Mouse (Mus musculus): ENCODE data around the gene Gm614. TPM values are rescaled to one million over a fixed set of nuclear protein-coding genes. Genes with fewer than 3 reads are reported as not detected.
A peak's percentile ranks its signal among the peaks of the same experiment; 100 is the strongest.

Gm614 gene
- total RNA-seq (2017), result 0.27 TPM in 1 of 2 replicates, not detected in the other

DNA sequence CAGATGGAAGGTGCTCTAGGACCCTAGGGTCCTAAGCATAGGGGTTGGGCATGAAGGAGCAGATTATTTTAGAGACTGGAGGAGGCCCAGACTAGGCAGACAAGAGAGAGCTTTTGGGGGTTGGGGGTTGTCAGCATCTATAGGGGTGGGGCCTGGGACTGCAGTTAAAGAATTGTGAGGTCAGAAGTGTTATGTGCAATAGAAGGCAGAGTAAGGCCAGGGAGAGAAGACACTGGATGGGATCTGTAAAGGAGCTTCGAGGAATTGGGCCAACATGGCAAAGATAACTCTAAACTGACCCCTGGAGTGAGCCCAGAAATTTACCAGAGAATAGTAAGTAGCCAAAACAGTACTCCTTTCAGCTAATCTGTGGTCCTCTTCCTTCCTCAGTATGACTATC, at the start of gene Gm614:
Gm614 (minus strand) TSS at position 101 of the 400 bp plus-strand sequence.
- ATAC-seq (replicated peaks; ENCODE audit: low read depth, poor library complexity, severe bottlenecking), result no peak

DNA sequence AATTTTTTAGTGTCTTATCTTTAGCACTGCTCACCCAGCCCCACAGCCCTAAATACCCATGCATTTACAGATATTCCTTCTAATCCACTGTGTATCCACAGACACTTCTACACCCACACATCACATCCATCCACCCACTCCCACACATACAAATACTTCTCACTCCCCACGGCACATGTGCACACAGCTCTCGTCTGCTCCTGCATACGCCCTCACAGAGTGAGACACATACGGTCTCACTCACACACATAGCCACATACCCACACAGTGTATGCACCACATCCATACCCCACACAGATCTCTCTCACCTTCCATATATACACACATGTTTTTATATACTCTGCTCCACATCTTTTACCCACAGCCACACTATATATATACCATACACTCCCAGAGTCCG, 45.5 kb upstream of the Gm614 start:
- ATAC-seq (replicated peaks; ENCODE audit: low read depth, poor library complexity, severe bottlenecking), result no peak

DNA sequence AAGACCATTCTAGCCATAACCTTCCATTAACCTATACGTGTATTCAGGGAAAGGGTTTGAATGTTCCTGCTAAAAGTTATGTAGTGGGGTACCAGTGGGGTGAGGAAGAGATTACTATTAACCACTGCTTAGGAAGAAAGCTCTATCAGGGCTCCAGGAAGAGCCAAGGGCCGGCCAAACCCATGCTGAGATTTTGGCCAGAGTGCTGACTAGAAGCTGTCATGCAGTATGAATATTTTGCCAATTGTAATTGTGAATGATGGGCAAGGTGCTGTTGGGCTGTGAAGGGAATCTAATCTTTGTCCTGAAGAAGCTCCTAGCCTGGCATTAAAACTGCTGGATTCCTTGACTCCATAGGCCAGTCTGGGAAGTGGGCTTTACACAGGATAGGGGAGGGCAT, 40.9 kb upstream of the Gm614 start:
- ATAC-seq (replicated peaks; ENCODE audit: low read depth, poor library complexity, severe bottlenecking), result no peak

DNA sequence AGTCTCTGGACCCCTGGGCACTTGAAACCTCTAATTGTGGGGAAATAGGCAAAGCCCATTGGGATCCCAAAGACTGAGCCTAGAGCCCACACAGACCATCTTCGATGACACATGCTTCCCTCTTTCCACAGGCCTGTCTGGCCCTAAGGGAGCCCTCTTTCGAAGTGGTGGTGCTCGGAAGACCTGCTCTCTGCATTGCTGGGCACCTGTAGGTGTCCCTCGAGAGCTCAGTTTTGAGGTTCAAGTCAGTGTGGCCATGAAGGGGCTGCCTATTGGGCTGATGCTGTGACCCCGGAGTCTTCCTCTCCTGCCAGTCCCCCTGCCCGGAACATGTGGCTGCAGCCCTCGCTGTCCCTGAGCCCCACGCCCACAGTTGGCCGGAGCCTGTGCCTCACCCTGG, 37.9 kb upstream of the Gm614 start:
- no peak for ATAC-seq (replicated peaks; ENCODE audit: low read depth, poor library complexity, severe bottlenecking)

DNA sequence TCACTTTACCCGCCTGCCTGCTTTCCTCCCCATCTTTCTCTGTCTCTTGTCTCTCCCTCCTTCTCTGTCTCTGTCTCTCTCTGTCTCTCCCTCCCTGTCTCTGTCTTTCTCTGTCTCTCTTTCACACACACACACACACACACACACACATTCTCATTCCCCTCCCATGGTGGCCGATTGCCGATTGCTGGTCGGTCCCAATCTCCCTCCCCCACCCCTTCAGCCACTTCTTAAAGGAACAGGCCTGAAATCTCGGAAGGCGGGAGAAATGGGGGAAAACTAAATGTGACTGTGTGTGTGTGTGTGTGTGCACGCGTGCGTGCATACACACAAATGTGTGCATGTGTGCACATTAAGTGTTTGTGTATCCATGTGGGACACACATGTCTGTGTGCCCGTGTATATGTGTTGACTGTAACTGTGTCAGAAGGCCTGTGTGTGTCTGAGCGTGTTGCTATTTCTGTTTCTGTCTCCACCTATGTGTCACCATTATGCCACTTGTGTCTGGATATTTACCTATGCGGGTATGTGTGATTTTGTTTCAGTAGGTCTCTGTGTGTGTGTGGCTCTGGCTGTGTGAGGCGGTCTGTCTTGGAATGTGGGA, 36.7 kb upstream of the Gm614 start:
- no peak for ATAC-seq (replicated peaks; ENCODE audit: low read depth, poor library complexity, severe bottlenecking)

DNA sequence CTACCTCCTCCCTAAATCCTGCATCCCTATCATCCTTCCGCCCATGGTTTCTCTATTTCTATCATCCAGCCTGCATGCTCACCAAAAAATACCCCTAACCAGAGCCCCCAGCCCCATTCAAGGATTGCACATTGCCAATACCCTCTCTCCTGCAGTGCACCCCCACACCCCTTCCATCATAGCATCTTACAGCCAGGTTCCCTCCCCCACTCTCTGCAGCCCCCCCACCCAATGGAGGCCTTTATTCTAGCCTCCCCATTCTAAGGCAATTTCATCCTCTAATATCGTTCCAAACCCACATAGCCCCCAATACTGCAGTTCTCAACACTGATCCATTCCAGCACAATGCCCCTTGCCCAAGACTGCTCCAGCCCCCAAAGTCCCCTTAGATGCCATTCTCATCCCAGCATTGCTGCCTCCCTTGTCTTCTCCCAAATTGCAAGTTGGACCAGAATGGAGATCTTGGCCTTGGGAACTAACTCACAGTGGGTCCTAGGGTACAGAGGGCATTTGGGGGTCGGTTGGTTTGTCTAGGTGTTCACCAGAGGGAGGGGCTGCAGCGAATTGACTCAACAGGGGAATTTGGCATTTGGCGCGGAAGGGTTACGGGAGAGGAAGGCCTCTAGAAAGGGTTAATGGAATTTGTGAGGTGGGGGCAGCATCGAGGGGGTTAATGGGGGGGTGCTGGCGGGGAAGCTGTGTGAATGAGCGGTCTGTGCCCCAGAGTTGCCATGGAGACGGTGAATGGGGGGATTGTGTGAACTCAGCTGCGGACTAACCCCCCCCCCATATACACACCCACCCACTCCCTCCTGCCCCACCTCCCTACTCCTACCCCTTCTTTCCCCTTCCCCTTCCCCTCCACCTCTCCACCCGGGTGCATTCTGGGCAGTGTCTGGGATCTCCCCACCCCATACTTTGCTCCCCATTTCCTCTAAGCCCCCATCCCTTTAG, 36.0 kb upstream of the Gm614 start:
- ATAC-seq (replicated peaks; ENCODE audit: low read depth, poor library complexity, severe bottlenecking), result no peak

DNA sequence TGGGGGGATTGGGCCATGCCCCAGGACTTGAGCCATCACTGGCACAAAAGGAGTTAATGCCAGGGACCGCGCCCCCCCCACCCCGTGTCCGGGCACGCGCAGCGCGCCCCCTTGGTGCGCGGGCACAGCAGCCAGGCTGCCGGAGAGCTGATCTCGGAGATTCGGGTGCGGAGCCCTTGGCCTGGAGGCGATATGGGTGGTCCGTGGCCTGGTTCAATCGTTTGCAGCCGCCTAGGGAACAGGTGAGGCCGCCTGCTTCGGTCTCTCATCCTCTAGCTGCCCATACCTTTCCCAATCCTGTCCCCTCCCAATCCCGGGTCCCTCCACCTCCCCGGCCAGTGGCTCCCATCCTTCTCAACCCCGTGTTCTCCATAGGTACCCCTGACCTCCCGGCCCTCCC, 35.3 kb upstream of the Gm614 start, which contains the start of gene Nlgn3:
Nlgn3 (plus strand) TSS at position 114 of the 400 bp plus-strand sequence.
- ATAC-seq (replicated peaks; ENCODE audit: low read depth, poor library complexity, severe bottlenecking), result no peak

DNA sequence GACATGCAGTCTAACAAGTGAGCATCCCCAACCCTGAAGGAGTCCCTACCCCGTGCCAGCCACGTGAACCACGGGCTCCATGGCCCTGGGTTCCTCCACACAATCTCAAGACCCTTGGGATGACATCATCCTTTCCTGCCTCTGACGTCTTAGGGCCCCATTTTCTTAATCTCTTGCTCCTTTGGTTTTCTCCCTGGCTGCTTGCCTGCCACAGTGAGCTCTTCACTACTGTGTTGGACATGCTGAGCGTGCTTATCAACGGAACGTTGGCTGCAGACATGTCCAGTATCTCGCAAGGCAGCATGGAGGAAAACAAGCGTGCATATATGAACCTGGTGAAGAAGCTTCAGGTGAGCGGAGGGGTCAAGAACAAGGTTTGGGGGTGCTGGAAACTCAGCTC, 26.3 kb upstream of the Gm614 start:
- no peak; the same call in 1 of the 2 replicates for ATAC-seq (replicated peaks; ENCODE audit: low read depth, poor library complexity, severe bottlenecking)

DNA sequence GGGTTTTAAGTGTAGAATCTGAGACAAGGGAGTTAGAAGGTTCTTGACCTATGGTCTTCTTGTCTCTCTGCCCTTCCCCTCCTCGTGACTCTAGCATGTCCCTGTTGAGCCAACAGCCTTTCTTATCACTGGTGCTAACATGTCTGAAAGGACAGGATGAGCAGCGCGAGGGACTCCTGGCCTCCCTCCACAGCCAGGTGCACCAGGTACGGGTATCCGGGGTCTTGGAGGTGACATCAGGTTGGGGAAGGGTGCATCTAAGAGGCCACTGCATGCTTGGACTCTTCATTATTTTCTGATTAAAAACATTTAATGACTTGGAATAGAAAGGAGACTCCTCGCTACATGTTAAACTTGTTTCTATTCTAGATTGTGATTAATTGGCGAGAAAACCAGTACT, 25.2 kb upstream of the Gm614 start:
- no peak for ATAC-seq (replicated peaks; ENCODE audit: low read depth, poor library complexity, severe bottlenecking)

DNA sequence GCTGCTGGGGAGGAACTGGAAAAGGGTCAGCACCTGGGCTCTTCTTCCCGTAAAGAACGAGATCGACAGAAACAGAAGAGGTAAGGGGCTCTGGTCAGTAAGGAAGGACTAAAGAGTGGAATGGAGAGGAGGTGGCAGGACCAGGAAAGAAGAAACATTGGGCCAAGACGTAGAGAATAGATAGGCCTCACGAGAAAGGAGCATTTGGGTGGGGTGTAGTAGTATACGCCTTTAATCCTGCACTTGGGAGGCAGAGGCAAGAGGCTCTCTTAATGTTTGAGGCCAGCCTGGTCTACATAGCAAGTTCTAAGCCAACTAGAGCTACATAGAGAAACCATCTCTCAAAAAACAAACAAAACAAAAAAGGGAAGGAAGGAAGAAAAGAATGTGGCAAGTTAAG, 24.6 kb upstream of the Gm614 start:
- ATAC-seq (replicated peaks; ENCODE audit: low read depth, poor library complexity, severe bottlenecking), result no peak

DNA sequence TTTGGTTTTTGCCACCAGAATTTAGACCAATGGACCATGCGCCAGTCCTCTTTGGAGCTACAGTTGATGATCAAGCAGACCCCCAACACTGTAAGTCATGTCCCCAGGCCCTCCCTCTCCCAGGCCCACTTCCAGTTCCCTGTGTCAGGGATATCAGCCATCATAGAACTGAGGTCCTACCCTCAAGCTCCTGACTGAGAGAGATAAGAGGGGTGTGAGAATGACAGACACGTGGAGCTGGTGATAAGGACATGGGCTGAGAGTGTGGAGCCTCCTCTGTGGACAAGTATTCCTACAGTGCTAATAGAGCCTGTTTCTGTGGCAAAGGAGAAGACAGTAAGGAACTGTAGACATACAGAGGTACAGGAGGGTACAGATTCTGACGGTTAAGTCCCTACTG, 23.8 kb upstream of the Gm614 start:
- ATAC-seq (replicated peaks; ENCODE audit: low read depth, poor library complexity, severe bottlenecking), result peak; percentile 77

DNA sequence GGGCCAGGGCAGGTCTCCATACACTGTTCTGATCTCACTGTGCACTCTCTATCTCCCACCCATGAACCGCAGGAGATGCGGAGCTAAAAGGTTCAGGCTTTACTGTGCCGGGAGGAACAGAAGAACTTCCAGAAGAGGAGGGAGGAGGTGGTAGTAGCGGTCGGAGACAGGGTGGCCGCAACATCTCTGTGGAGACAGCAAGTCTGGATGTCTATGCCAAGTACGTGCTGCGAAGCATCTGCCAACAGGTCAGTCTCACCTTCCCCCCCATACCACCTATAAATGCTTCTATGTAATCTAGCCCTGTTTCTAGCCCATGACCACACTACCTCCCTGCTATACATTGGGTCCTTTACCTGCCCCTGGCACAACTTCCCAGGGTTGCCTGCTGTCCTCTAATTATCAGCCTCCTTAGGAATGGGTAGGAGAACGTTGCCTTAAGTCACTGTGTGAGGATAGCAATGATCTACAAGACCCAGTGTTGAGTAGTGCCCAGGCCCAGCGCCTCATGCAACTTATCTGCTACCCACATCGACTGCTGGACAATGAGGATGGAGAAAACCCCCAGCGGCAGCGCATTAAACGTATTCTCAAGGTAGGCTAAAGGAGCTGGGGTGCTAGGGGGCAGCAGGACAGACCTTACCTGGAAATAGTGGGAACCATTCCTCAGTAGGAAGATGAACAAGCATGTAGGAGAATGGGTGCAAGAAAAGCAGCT, 22.3 kb upstream of the Gm614 start:
- no peak for ATAC-seq (replicated peaks; ENCODE audit: low read depth, poor library complexity, severe bottlenecking)

DNA sequence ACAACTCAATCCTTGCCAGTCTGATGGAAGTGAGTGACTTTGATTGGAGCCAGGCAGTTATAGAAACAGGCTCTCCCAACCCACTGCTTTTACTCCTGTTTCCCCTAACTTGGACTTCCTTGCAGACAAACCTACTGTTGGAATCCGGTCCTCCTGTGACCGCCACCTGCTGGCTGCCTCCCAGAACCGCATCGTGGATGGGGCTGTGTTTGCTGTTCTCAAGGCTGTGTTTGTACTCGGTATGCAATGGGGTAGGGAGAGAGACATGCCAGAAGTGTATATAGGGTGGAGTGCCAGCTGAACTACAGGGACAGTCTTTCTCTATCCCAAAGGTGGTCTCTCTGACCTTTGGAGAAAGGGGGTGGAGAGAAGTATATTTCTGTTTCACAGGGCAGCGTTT, 21.7 kb upstream of the Gm614 start:
- ATAC-seq (replicated peaks; ENCODE audit: low read depth, poor library complexity, severe bottlenecking), result peak; percentile 81

DNA sequence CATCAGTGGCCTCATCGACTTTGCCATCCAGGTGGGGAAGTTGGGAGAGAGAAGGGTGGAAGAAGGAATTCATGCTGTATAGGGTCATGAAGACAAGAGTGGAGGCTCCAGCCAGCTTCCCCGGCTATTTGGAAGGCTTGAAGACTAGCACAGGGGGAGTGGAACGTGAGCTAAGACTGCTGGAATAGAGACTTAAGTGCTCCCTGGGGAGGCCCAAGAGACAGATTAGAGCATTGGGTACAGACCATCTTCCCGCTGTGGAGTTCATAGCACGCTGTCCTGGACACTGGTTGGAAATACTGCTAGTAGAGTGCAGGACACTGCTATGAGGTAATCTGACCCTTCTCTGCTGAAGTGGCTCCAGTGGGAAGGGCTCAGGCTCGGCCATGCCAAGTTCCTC, 19.0 kb upstream of the Gm614 start:
- no peak for ATAC-seq (replicated peaks; ENCODE audit: low read depth, poor library complexity, severe bottlenecking)

DNA sequence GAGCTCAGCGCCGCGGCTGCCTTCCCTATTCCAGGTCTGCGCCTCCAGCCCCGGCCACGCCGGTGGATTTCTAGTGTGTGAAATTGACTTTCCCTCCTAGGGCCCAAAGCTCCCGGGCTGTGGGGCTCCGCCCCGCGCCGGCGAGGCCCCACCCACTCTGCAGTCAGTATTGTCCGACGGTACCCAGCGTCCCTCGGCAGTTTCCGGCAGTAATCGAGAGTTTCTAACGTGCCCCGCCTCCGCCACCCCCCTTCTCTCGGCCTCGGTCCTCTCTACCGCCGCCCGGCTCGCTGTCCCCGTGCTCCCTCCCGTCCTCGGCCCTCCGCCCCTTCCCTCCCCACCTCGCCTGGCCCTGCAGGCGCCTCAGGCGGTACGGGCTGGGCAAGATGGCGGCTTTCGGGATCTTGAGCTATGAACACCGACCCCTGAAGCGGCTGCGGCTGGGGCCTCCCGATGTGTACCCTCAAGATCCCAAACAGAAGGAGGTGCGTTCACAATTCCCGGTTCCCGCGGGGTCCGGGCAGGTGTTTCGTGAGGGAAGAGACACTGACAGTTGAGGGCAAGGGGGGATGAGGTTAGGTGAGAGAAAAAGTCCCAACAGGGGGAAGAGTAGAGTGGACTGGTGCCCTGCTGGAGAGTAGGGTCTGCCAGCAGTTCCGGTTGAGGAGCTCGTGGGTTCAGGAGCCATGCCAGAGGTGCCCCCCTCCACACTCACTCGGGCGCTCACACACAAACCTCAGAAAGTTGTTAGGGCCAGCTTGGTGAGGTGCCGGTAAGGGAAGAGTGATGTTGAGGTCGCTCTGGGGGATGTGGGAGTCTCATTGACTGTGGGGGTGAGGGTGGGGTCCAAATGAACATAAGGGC, 10.3 kb upstream of the Gm614 start, which contains the start of gene Med12:
Med12 (plus strand) TSS at position 156 of the 864 bp plus-strand sequence.
- peak; percentile 99 for ATAC-seq (replicated peaks; ENCODE audit: low read depth, poor library complexity, severe bottlenecking)

DNA sequence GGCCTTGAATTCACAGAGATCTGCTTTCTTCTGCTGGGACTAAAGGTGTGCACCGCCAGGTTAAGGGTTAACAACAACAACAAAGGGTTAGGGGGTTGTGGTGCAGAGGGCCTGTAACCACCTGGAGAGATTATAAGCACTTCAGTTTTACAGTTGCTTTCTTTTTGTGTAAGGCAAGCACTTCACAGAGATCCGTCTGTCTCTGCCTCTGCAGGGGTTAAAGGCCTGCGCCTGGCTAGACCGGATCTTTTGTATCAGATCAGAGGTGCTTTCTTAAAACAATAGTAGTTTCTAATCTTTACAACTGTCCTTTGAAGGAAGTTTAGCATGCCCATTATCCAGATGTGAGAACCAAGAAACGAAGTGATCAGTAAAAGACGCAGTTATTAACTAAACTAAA, 9.6 kb upstream of the Gm614 start:
- no peak for ATAC-seq (replicated peaks; ENCODE audit: low read depth, poor library complexity, severe bottlenecking)

DNA sequence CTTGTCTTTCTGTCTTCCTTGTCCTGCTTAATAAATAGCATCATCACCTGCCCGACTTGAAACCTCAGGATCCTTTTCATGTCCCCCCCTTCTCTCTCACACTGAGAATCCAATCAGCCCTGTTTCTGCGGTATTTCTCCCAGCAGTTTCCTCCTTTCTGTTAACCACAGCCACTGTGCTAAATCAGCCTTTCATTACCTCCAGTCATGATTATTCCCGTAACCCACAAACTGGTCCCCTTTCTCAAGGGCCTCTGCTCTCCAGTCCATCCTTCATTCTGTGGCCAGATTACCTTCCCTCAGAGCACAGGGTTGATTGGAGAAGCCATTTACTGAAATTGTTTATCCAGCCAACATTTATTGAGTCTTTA, 4.9 kb upstream of the Gm614 start, which contains the start of gene Gm20489:
Gm20489 (minus strand) TSS at position 269 of the 370 bp plus-strand sequence.
- ATAC-seq (replicated peaks; ENCODE audit: low read depth, poor library complexity, severe bottlenecking), result peak; percentile 55; the same call in 1 of the 2 replicates

DNA sequence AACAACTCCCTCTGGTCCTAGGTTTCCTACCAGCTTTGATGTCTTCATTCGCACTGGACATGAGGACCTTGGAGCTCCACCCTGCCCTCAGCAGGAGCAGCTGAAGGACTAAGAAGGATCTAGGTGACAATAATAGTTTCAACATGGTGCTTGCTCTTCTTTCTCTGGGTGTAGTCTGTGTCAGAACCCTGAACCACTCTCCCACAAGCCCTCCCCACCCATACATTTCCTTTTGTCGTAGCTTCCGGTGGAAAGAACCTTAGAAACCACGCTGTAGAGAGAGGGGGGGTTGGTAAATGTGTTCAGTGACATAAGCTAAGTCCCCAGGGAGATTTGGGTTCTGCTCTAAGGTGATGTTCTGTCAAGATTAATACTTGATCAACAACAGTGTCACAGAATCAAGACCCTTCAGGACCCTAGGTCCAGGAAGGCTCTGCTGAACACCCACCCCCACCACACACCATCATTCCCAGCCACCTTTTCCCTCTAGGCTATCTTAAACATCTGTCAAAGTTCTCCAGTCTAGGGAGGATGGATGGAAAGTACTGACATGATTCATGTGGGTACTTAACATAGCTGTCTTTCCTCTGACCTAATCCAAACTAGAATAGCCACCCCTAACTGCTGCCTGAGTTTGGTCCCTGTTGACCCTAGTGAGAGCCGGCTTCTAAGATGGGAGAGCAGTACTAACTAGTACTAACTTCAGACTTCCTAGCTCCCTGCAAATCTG, 4.4 kb upstream of the Gm614 start, which contains the start of gene Il2rg:
Il2rg (minus strand) TSS at position 231 of the 730 bp plus-strand sequence.
- peak; percentile 83 for ATAC-seq (replicated peaks; ENCODE audit: low read depth, poor library complexity, severe bottlenecking)

DNA sequence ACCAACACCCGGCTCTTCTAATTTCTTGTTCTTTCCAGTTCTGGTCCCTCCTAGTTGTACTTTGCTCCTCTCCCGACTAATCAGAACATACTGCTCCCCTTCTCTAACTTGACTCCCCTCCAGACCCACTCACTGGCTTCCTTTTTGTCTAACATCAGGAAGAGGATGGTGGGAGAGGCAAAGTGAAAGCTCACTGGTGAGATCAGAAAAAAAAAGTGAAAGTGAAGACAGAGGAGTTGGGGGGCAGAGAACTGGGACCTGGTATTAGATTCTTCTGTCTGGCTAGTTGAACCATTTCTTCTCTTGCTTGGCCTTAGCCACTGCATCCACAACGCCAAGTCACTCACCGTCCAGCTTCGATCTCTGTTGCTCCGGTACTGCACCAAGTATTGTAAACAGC, 2.8 kb upstream of the Gm614 start:
- no peak for ATAC-seq (replicated peaks; ENCODE audit: low read depth, poor library complexity, severe bottlenecking)
